Mouse (Mus musculus) cerebellum, adult 9-10 months (tissue): Measurements from ENCODE around the gene Brox.

Source experiments
- DNase-seq: peaks from one replicate; pipeline ENCODE4 v3.0.0; 2022

Brox gene

GRCm38 (mm10) chr1:183267666-183268065 is 29.4 kb downstream of the Brox start:
- no peak for DNase-seq

GRCm38 (mm10) chr1:183265921-183266467 is 31.1 kb downstream of the Brox start:
- no peak for DNase-seq

DNA sequence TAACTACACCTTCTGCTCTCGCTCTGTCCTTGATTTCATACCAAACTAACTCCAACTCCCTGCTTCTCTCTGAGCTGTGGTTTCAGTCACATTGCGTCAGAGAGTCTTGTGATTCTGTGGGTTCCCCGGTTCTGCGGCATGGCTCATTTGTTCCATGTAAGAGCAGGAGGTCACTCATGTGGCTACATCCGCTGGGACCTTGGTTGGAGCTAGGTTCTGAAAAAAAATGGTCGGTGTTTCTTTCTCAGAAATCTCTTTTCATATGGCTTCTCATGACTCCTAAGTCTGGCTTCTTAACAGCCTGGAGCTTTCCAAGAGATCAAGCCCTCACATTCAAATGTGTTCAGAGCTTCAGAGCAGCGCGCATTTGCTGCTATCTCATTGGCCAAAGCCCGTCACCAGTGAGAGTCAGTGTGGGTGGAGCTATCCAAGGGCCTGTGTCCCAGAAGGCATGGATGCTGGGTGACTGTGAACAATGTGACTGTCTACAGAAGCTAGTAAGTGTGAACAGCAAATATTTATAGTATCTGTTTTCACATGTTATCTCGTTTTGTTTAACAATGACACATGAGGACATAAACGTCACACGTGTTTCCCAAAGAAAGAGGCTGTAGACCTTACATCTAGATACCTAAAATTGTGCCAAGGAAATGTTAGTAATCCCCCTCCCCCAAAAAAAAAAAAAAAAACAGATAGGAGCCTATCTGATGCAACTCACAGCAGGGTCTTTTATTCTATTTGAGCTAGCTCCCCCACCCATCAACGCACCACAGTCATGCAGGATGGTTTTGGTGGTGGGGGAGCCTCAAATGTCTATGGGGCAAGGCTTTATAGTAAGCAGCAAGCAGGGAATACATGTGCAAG is 32.7 kb downstream of the Brox start:
- no peak for DNase-seq

- no peak for DNase-seq
These were observed 44.5 kb downstream of the Brox start for GRCm38 (mm10) chr1:183252574-183252973.

DNA sequence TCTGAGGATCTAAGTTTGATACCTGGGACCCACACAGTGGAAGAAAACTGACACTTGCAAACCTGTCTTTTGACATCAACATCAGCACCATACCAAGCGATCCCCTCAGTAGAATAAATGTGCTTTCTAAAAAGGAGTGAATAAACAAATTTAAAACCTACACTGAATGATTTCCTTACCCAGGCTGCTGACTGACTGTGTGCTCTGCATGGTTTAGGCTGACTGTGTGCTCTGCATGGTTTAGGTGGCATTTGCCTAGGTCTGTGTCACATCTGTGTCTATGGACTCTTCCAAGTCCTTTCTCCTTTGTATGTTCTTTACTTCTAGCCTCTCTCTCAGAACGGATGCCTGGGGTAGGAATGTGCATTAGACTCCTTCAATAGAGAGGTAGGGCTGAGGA is 45.3 kb downstream of the Brox start:
- DNase-seq: no peak

GRCm38 (mm10) chr1:183250612-183251011 is 46.5 kb downstream of the Brox start:
- DNase-seq: no peak

- no peak for DNase-seq
These were observed 48.9 kb downstream of the Brox start for GRCm38 (mm10) chr1:183248144-183248543.

DNA sequence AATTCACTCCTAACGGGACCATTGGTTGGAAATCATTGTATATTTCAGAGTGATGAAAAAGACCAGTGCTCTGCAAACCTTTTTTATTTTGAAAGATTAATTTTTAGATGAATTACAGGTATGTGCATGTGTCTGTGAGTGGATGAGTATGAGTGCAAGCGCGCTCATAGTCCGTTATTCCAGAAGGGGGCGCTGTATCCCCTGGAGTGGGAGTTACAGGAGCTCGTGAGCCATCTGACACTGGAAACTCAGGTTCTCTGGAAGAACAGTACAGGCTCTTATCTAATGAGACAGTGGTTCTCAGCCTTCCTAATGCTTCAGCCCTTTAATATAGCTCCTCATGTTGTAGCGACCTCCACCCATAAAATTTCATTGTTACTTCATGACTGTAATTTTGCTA is 53.8 kb downstream of the Brox start:
- no peak for DNase-seq

- peak; percentile 30 for DNase-seq
These were observed 59.2 kb downstream of the Brox start for GRCm38 (mm10) chr1:183237901-183238300.

GRCm38 (mm10) chr1:183236460-183236859 is 60.6 kb downstream of the Brox start:
- no peak for DNase-seq

- no peak for DNase-seq
These were observed 63.3 kb downstream of the Brox start for GRCm38 (mm10) chr1:183233679-183234174.

- no peak for DNase-seq
These were observed 63.9 kb downstream of the Brox start for GRCm38 (mm10) chr1:183232985-183233678.

- DNase-seq: no peak
These were observed 69.6 kb downstream of the Brox start for GRCm38 (mm10) chr1:183227469-183227868.
